Mouse (Mus musculus) megakaryocyte-erythroid progenitor cell, adult 5-6 weeks (primary cell): ENCODE measurements around the gene Cox18. TPM values are rescaled to one million over a fixed set of nuclear protein-coding genes. Genes with fewer than 3 reads are reported as not detected.

ENCODE experiments used
- ATAC-seq: replicated peaks from 2 replicates; pipeline ENCODE4 v1.8.0; 2016; ENCODE audit warnings: mild to moderate bottlenecking, inconsistent platforms; ENCODE audit not compliant: severe bottlenecking, poor library complexity, low FRiP score, low TSS enrichment
- total RNA-seq, 2 experiments: library from RNA; stranded (forward) in 1 of 2; stranded (reverse) in 1 of 2; fragments of 200-1000, 215-1000 nt in 1 of 2; fragments of >200 nt in 1 of 2; fragmentation: Nextera tagmentation in 1 of 2; gene quantifications; 2 replicates each; pipeline ENCODE4 v1.2.3; 2014 to 2017

The Cox18 gene
- total RNA-seq, 2 experiments from 2014 or later = 17.1 to 43.6 TPM

DNA sequence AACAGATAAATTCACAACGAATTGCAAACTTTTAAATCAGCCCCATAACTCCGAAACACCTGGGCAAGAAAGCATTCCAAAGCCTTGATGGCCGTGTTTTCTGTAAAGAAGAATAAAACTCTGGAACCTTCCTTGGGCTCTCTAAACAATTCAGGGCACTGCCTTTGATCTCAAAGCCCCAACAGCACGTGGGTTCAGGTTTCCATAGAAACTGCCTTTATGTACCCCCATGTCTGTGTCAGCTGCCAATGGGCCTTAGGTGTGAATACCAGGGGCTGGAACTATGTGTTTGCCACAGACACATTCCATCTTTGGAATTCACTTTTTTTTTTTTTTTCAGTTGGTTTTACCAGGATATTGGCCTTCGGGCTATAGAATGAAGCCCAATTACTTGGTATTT lies 41.0 kb downstream of the Cox18 start:
- ATAC-seq = no peak

DNA sequence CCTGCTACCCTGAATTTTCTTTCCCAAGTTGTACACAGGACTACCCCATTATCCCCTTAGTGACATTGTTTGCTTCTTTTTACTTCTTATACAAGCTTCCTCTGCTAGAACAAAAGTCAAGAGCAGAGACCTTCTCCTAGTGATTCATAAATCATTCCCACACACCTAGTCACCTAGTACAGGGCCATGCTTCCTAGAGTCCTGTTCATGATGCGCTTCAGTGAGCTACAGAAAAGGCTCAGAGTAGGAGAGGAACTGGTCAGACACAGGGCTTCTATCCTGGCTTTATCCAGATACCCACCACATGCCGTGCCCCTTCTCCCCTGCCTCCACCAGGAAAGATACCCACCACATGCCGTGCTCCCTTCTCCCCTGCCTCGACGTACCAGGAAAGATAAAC lies 44.7 kb downstream of the Cox18 start:
- no peak for ATAC-seq

DNA sequence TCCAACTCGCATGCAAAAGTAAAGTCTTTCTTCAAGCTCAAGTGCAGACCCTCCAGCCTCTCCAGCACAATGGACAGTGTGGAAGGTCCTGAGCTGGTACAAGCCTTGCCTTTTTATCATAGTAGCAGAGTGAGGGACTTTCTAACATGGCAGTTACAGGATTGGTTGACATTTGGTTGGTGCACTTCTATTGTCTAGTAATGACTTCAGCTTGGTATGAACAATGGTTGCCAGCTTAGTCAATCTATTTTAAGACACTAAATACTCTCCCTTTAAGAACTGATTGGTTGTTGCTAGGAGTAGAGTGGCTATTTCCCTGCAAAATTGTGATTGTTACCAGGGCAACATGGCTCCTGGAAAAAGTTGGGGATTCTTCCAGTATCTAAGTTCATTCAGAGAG lies 45.7 kb downstream of the Cox18 start:
- ATAC-seq = no peak

Other genes starting within 250 kb of the Cox18 start
- 115 and 123 TPM in 2 replicates for gene Ankrd17, start 142.6 kb upstream of the Cox18 start, total RNA-seq (2014; fragmentation: Nextera tagmentation)
- gene Ankrd17, start 142.6 kb upstream of the Cox18 start, total RNA-seq (2017) = 115 and 119 TPM in 2 replicates
- 3.3 and 5.2 TPM in 2 replicates for gene Gm9958, start 143.2 kb upstream of the Cox18 start, total RNA-seq (2014; fragmentation: Nextera tagmentation)
- gene Gm9958, start 143.2 kb upstream of the Cox18 start, total RNA-seq (2017) = 1.4 and 2.4 TPM in 2 replicates
- gene Alb, start 236.9 kb upstream of the Cox18 start, total RNA-seq (2014; fragmentation: Nextera tagmentation) = not detected in 2 replicates
- not detected in 2 replicates for gene Alb, start 236.9 kb upstream of the Cox18 start, total RNA-seq (2017)